Mouse (Mus musculus) layer of hippocampus, adult 11-12 months (tissue): ENCODE measurements around the gene Tnfrsf25.

Source experiments
- DNase-seq: peaks from one replicate; pipeline ENCODE4 v3.0.0; 2022; ENCODE audit warnings: low spot score

Tnfrsf25 gene

DNA sequence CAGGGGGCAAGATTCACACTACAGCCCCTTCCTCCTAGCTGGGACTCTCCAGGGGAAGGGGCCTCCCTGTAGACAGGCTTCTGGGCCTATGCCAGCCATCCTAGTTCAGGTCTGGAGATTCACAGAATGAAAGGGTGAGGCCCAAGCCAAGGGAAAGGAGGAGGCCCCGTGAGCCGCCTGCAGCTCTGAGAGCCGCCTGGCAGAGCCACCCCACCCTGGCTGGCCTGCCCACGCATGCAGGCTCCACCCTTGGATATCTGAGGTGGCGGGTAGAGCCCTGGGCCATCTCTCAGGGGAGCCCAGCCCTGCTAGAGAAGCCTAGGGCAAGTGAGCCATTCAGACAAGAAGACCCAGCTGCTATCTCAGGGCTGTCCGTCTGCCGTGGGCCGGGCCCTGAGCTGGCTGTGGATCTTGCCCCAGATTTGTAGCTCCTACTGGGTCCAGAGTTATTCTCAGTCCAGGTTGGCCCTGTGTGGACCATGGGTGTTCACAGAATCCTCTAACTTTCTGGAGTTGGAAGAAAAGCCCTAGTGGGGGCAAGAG is 22.9 kb upstream of the Tnfrsf25 start:
- no peak for DNase-seq

DNA sequence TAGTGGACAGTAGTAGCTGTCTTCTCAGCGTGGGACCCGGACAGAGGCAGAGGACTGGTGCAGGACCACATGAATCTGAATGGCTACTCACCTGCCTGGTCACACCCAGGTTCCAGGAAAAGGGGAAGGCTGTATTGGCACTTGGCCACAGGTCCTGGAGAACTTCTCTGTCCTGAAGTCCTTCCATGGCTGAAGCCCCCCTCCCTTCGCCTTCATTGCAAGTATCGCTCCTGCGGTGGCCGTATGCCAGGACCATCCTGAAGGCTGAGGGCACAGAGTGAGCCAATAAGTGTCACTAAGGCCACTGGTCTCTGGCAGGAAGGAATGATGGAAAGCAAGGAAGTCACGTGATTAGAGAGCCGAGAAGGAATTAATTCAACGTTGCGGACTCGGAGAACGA is 21.5 kb upstream of the Tnfrsf25 start:
- no peak for DNase-seq

DNA sequence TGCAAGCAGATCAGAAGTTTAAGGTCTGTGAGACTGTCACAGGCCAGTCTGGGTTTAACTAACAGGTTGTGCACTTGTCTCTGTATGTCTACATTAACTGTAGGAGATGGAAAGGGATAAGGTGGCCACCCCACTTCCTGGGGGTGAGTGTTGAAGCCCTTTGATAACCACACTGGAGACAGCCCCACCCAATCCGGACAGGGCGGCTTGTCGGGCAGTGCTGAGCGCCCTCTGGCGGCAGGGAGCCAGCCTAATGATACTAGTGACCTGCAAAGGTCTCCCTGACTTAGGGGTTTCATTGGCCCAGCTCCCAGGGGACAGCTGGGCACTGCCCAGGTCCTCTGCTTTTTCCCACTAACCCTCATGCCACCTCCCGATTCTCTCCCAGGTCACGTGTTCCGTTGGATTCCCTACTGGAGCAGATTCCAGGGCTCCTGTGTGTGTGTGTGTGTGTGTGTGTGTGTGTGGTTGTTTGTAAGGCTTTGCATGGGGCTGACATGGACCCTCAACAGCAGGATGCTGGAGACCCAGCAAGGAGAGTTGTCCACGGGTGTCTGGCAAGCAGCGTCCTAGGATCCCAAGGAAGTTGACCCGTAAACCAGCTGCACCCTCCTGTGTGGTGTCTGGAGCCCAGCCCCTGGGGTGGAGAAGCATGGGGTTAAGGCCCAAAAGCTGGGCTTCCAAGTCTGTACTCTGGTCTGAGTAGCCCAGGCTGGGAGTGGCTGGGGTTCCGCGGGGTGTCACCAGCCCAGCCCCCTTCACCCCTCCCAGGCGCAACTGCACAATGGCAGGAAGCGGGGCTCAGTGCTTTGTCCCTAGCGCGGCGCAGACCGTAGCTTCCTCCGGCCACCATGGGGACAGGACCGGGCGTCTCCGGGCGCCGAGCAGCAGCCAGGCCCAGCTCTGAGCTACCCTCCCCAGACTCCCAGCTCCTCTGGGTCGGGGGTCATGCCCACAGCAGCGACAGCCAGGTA is 19.5 kb upstream of the Tnfrsf25 start:
- DNase-seq: peak; percentile 75

DNA sequence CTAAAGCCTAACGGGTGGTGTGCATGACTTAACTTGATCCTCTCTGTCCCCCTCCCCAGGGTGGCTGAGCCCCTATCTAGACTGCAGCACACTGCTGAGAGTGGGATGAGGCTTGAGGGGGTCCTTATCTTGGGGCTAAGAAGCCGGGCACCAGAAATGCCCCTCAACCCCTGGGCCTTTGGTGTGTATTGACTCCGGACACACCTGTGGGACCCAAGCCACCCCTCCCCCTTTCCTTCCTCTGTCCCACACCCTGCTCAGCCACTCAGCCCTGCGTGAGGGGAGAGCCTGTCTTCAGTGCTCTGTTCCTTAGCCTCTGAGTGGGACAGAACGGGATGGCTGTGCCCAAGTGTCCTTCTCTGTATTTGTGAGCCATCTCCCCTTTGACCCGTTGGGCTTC is 18.8 kb upstream of the Tnfrsf25 start:
- no peak for DNase-seq

DNA sequence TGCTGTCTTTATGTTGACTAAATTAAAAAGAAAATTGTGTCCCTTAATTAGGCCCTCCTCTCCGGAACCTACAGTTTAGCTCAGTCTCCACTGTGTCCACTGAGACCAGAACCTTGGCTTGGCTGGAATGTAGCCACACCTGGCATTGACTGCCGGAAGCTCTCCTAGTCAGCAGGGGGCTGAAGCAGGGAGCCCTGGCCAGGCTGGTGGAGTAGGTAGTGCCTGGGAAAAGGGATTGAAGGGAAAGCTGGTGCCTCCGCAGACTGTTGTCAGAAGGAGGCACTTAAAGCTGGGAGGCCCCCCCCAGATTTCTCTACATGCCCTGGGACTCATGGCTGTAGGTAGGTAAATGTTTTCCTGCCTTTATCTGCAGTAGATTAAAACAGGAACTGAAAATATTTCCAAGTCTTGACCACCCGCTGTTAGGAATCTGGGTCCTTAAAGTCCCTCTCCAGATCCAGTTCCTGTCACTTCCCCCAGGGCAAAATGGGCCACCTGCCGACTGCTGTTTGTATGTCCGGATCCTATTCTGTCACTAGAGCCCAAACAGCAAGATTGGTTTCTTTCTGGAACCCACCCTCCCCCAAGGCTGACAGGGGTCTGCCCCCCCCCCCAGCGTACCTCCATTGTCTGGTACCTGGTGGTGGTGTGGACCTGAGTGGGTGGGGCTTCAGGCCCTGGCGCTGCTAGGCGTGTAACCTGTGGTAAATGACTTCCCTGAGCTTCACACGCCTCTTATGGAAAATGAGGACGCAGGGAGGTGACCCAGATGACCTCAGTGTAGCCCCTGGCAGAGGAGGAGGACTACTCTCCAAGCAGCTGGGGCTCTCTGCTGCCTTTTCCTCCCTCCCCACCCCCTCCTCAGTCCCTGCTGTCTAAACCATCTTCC is 17.6 kb upstream of the Tnfrsf25 start:
- DNase-seq: no peak

DNA sequence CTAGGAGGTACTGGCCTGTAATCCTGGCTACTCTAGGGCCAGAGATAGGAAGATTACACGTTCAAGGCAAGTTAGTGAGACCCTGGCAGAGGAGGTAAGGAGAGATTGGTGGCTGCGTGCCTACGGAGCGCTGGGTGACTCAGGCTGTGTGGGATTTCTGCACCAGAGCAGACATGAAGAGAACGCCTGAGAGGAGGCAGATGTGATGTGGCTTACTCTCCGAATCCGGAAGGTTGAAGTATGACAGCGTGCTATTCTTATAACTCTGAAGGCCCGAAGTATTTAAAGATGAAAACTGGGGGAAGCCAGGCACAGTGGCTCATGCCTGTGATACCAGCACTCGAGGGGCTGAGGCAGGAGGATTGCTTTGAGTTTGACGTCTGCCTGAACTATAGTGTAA is 15.2 kb upstream of the Tnfrsf25 start:
- no peak for DNase-seq

DNA sequence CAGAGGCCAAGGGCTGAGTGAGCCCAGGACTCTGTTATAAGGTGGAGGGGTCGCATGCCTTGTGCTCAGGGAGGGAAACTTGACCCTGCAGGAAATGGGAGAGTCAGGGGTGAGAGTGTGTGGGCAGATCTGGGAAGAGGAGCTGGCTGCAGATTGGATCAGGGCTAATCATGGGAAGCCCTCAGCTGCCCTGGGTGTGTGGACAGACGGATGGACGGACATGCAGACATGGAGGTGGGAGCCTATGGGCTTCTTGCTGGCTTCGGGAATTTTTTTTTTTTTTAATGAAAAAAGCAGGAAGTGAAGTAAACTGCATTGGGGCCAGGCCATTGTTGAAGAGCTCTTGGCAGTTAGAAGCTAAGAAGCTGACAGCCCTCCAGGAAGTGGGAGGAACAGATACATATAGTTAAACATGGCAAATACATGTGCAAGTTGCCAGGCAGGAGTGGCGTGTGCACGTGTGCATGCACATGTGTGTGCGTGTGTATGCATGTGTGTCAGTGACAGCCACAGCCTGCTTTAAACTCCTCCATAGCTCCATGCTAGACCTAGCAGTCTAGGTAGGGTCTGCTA is 14.6 kb upstream of the Tnfrsf25 start:
- no peak for DNase-seq

DNA sequence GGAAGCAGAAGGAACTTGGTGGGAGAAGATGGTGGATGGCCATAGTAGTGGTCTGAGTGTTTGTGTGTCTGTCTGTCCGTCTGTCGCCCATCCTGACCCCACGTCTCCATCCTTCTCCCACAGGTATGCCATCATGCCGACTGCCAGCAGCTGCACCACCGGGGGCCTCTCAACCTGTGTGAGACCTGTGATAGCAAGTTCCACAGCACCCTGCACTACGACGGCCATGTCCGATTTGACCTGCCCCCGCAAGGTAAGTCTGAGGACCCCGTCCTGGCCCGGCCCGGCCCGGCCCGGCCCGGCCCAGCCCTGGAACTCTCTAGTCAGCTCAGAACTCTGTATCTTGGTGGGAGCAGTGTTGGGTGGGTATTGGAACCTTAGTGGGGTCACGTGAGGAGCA is 13.8 kb upstream of the Tnfrsf25 start:
- DNase-seq: no peak

DNA sequence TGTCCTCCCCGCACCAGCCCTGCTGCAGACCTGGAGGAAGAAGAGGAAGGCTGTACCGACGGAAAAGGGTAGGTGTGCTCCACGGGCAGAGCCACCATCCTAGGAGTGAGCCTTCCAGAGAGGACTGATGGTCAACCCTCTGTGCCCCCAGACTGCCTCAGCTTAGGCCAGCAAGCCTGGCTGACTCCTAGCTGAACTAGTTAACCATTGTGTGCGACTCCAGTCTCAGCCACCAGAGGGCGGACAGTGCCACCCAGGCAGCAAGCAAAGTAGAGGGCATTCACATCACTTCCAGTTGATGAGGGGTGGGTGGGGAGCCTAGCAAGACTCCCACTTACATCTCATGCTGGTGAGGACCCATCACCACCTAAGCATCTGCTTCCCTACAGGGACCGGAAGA is 12.7 kb upstream of the Tnfrsf25 start:
- peak; percentile 76 for DNase-seq

DNA sequence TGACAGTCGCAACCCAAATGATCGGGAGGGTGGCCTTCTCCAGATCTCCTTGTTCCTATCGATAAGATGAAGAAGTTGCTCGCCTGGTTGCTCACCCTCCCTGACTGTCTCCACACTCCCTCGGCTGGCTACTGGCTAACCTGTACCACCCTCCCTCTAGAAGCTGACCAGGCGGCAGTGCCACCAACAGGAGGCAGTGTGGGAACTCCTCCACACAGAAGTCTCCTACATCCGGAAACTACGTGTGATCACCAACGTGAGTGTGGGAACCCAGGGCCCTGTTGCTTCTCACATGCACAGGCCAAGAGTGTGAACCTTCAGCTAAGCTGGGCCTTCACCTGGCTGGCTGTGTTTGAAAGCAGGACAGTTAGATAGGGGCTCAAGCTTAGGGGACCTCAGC is 9.0 kb upstream of the Tnfrsf25 start:
- no peak for DNase-seq

DNA sequence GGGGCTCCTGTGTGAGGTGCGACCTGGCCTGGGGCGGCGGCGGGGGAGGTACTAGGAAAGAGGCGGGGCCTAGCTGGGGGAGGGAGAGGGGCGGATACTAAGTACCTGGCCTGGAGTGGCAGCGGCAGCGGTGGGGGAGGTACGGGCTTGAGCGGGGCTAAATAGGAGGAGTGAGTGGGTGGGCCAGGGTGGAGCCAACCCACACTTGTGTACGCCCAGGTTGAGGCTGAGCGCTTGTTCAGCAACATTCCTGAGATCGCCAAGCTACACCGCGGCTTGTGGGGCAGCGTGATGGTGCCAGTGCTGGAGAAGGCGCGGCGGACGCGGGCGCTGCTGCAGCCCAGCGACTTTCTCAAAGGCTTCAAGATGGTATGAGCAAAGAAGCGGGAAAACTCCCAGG is 8.2 kb upstream of the Tnfrsf25 start:
- DNase-seq: no peak

DNA sequence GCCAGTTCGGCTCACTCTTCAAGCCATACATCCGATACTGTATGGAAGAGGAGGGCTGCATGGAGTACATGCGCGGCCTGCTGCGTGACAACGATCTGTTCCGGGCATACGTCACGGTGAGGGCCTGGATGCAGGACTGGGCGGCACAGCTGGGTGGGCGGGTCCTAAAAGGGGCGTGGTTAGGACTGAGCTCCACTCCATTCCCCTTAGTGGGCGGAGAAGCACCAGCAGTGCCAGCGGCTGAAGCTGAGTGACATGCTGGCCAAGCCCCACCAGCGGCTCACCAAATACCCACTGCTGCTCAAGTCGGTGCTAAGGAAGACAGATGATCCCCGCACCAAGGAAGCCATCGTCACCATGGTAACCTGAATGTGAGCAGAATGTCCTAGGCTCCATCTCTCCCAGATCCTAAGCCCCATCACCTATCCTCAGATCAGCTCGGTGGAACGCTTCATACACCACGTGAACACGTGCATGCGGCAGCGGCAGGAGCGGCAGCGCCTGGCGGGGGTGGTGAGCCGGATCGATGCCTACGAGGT is 7.7 kb upstream of the Tnfrsf25 start:
- DNase-seq: peak; percentile 56

DNA sequence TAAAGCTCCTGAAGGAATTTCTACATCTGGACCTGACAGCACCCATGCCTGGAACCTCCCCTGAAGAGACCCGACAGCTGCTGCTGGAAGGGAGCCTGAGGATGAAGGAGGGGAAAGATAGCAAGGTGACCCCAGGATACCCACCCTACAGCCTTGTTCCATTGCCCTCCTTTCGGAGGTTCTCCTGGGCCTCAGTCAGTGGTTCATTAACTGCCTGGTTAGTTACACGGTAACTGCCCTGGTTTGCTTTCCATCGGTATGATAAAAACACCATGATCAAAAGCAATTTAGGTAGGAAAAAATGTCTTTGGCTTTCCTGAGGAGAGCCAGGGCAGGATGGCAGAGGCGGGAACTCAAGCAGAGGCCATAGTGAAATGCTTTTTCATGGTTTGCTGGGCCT is 7.1 kb upstream of the Tnfrsf25 start:
- DNase-seq: no peak

DNA sequence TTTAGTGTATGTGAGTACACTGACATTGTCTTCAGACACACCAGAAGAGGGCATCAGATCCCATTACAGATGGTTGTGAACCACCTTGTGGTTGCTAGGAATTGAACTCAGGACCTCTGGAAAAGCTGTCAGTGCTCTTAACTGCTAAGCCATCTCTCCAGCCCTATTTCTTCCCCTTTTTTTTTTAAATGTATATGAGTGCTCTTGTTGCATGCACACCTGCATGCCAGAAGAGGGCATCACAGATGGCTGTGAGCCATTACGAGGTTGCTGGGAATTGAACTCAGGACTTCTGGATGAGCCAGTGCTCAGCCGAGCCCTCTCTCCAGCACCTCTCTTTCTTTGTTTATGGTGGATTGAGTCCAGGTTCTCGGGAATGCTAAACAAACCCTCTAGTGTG is 6.2 kb upstream of the Tnfrsf25 start:
- DNase-seq: no peak

DNA sequence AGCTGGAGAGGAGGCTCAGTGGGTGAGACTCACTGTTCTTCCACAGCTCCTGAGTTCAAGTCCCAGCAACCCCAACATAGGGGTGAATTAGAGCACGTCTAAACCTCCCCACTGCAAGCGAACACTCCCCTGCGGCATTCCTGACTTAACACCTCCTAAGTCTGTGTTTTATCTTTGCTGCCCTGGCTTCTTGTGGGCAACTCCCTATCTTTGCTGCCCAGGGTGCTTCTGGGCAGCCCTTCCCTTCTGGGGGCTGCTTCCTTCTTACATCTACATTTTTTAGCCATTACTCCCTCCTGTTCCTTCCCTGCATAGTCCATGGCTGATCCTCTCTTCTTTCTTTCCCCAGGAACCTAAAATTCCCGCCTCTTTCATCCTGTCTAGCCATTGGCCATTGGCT is 5.0 kb upstream of the Tnfrsf25 start:
- no peak for DNase-seq

DNA sequence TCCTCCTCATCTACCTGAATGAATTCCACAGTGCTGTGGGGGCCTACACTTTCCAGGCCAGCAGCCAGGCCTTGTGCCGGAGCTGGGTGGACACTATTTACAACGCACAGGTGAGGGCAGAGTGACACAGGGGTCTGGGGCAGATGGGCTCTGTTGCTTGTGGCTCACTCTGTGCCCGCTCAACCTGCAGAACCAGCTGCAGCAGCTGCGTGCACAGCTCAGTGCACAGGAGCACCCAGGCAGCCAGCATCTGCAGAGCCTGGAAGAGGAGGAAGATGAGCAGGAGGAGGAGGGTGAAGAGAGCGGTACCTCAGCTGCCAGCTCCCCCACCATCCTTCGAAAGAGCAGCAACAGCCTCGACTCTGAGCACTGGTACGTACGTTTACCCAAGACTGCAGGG is 3.4 kb upstream of the Tnfrsf25 start:
- no peak for DNase-seq

DNA sequence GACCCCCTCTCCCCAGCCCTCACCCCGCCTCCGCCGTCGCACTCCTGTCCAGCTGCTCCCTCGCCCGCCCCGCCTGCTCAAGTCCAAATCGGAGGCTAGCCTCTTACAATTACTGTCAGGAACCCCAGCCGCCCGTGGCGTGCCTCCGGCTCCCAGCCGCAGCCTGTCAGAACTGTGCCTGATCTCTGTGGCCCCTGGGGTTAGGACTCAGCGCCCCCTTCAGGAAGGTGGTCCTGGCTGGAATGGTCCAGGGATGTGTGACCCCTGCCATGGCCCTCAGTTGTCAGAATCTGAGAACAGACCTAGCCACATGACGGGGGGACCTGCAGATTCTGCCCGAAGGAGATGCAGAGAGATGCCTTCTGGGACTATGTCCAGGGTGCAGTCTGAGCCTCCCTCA is 1.7 kb upstream of the Tnfrsf25 start:
- no peak for DNase-seq

DNA sequence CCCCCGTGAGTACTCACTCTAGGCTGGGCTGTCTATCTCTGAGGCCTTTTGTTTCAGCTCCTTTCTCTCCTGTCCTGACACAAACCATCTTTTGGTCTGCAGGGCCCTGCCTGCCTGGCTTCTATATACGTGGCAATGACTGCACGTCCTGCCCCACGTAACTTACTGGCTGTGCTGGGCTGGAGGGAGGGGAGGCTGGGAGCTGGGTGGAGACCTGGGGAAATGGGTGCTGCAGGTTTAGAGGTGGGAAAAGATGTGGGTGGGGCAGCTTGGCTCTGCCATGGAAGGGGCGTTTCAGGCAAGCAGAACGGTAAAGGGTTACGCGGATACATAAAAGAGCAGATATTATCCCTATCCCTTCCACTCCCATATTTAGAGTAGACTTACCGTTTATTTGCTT is 1.8 kb downstream of the Tnfrsf25 start:
- DNase-seq: no peak

DNA sequence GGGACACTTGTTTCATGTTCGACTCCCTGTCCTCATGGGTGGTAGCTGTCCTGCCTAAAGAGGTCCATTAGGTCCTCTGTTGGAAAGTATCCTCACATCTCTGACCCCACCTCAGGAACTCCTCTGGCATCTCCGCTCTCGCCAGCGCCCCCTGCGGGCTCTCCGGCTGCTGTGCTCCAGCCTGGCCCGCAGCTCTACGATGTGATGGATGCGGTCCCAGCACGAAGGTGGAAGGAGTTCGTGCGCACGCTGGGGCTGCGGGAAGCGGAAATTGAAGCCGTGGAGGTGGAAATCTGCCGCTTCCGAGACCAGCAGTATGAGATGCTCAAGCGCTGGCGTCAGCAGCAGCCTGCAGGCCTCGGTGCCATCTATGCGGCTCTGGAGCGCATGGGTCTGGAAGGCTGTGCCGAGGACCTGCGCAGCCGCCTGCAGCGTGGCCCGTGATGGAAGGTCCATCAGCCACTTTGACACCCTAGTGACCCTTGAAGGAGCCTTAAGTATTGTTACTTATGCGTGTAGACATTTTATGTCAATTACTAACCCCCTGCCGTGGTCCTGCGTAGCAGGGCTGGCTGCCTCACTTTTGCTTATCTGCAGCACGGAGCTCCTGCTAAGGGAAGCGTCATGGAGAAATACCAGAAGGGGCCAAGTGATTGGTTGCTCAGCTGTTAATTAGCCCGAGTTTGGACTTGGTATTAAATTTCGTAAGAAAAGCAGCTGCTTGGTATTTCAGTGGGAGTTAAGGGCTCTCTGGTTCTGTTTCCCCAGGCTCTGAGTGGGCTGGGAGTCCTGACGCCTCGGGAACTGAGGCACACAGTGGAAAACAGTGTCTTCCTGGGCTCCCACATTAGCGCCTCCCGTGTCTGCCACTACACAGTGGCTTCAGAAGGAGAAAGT is 3.9 kb downstream of the Tnfrsf25 start:
- peak; percentile 63 for DNase-seq

DNA sequence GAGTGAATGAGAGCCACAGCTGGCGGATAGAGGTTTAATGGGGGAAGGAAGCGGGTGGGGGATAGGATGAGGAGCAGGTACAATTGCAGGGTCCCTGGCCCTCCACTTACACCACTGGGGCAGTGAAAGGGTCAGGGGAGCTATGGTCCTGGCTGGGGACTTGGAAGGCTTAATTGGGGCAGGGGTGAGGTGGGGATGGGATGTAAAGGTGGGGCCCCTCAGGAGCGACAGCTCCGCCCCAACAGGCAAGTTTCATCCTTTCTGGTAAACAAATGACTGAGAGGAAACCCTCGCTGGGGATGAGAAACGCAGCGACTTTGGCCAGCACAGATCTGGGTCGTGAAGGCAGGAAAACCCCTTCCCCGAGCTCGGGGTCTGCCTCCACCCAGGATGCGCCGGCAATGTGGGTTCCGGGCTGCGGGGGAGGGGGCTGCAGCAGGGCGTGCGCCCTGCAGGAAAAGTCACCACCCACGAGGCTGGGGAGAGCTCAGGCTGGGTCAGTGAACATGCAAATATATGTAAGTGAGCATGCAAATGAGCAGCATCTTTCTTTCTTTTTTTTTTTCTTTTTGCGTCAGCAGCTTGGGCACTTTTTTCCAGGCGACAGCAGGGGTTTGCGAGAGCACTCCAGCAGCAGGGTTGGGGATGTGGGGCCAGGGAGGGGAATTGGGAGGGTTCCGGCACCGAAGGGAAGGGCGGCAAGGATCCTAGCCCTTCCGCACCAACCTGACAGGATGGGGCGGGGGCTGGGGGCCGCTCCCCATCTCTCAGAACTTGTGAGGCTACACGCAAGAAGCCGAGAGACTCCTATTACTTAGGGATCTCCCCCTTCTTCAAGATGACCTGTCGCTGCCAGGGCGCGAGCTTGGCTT is 4.8 kb downstream of the Tnfrsf25 start:
- no peak for DNase-seq
